Mouse (Mus musculus): ENCODE results near the gene Aqp3. TPM values are rescaled to one million over a fixed set of nuclear protein-coding genes. Genes with fewer than 3 reads are reported as not detected.

Aqp3 gene
- polyA plus RNA-seq, 1 experiment, result not detected

GRCm38 (mm10) chr4:41108717-41109425 is 10.9 kb upstream of the Aqp3 start:
- Histone ChIP-seq H3K27ac (ENCODE audit: insufficient read depth, low read length) (no peak overlapping the region), H3K4me1 (ENCODE audit: control insufficient read depth, insufficient read depth, low read length) (0 out of 2 replicates have a peak, but pooled peaks cover 3% of the 10 kb centered on the region), H3K4me3 (ENCODE audit: insufficient read depth, low read length) (no peak overlapping the region)
- TF ChIP-seq POLR2A (IDR thresholded peaks at IDR 0.05; ENCODE audit: low read depth, low read length) (no peak), CTCF (IDR thresholded peaks at IDR 0.05; ENCODE audit: borderline replicate concordance, insufficient read depth, low read length) (no peak)

- Histone ChIP-seq H3K4me1 (ENCODE audit: control insufficient read depth, insufficient read depth, low read length) (0 out of 2 replicates have a peak, but pooled peaks cover 3% of the 10 kb centered on the region), H3K4me3 (ENCODE audit: insufficient read depth, low read length) (no peak overlapping the region), H3K27ac (ENCODE audit: insufficient read depth, low read length) (no peak overlapping the region)
- TF ChIP-seq CTCF (IDR thresholded peaks at IDR 0.05; ENCODE audit: borderline replicate concordance, insufficient read depth, low read length), result no peak
- TF ChIP-seq POLR2A (IDR thresholded peaks at IDR 0.05; ENCODE audit: low read depth, low read length), result no peak
Observed at GRCm38 (mm10) chr4:41107440-41107839, 9.5 kb upstream of the Aqp3 start.

- Histone ChIP-seq H3K4me1 (ENCODE audit: control insufficient read depth, insufficient read depth, low read length) (0 out of 2 replicates have a peak, but pooled peaks cover 4% of the 10 kb centered on the region), H3K27ac (ENCODE audit: insufficient read depth, low read length) (no peak overlapping the region), H3K4me3 (ENCODE audit: insufficient read depth, low read length) (no peak overlapping the region)
- no peak for TF ChIP-seq POLR2A (IDR thresholded peaks at IDR 0.05; ENCODE audit: low read depth, low read length)
- TF ChIP-seq CTCF (IDR thresholded peaks at IDR 0.05; ENCODE audit: borderline replicate concordance, insufficient read depth, low read length), result no peak
Observed at GRCm38 (mm10) chr4:41102901-41103300, 4.9 kb upstream of the Aqp3 start.

GRCm38 (mm10) chr4:41100986-41101385 is 3.0 kb upstream of the Aqp3 start:
- no peak overlapping the region for H3K27ac ChIP-seq (ENCODE audit: insufficient read depth, low read length)
- no peak overlapping the region for H3K4me3 ChIP-seq (ENCODE audit: insufficient read depth, low read length)
- TF ChIP-seq POLR2A (IDR thresholded peaks at IDR 0.05; ENCODE audit: low read depth, low read length) (no peak), CTCF (IDR thresholded peaks at IDR 0.05; ENCODE audit: borderline replicate concordance, insufficient read depth, low read length) (no peak)
- H3K4me1 ChIP-seq (ENCODE audit: control insufficient read depth, insufficient read depth, low read length), result 0 out of 2 replicates have a peak, but pooled peaks cover 4% of the 10 kb centered on the region

GRCm38 (mm10) chr4:41098577-41098951 is 581 bp upstream of the Aqp3 start:
- no peak overlapping the region for H3K27ac ChIP-seq (ENCODE audit: insufficient read depth, low read length)
- TF ChIP-seq CTCF (IDR thresholded peaks at IDR 0.05; ENCODE audit: borderline replicate concordance, insufficient read depth, low read length) (no peak), POLR2A (IDR thresholded peaks at IDR 0.05; ENCODE audit: low read depth, low read length) (no peak)
- no peak overlapping the region for H3K4me3 ChIP-seq (ENCODE audit: insufficient read depth, low read length)
- 0 out of 2 replicates have a peak, but pooled peaks cover 4% of the 10 kb centered on the region for H3K4me1 ChIP-seq (ENCODE audit: control insufficient read depth, insufficient read depth, low read length)

- TF ChIP-seq POLR2A (IDR thresholded peaks at IDR 0.05; ENCODE audit: low read depth, low read length) (no peak), CTCF (IDR thresholded peaks at IDR 0.05; ENCODE audit: borderline replicate concordance, insufficient read depth, low read length) (no peak)
- Histone ChIP-seq H3K4me3 (ENCODE audit: insufficient read depth, low read length) (no peak overlapping the region), H3K4me1 (ENCODE audit: control insufficient read depth, insufficient read depth, low read length) (0 out of 2 replicates have a peak, but pooled peaks cover 4% of the 10 kb centered on the region), H3K27ac (ENCODE audit: insufficient read depth, low read length) (no peak overlapping the region)
Observed at GRCm38 (mm10) chr4:41097381-41097780, 602 bp downstream of the Aqp3 start.

GRCm38 (mm10) chr4:41096794-41097193 is 1.2 kb downstream of the Aqp3 start:
- no peak for TF ChIP-seq CTCF (IDR thresholded peaks at IDR 0.05; ENCODE audit: borderline replicate concordance, insufficient read depth, low read length)
- Histone ChIP-seq H3K27ac (ENCODE audit: insufficient read depth, low read length) (no peak overlapping the region), H3K4me3 (ENCODE audit: insufficient read depth, low read length) (no peak overlapping the region), H3K4me1 (ENCODE audit: control insufficient read depth, insufficient read depth, low read length) (0 out of 2 replicates have a peak, but pooled peaks cover 4% of the 10 kb centered on the region)

GRCm38 (mm10) chr4:41096169-41096568 is 1.8 kb downstream of the Aqp3 start:
- no peak overlapping the region for H3K27ac ChIP-seq (ENCODE audit: insufficient read depth, low read length)
- H3K4me3 ChIP-seq (ENCODE audit: insufficient read depth, low read length), result no peak overlapping the region
- TF ChIP-seq CTCF (IDR thresholded peaks at IDR 0.05; ENCODE audit: borderline replicate concordance, insufficient read depth, low read length), result no peak
- TF ChIP-seq POLR2A (IDR thresholded peaks at IDR 0.05; ENCODE audit: low read depth, low read length), result no peak
- H3K4me1 ChIP-seq (ENCODE audit: control insufficient read depth, insufficient read depth, low read length), result 0 out of 2 replicates have a peak, but pooled peaks cover 4% of the 10 kb centered on the region

GRCm38 (mm10) chr4:41094361-41094760 is 3.6 kb downstream of the Aqp3 start:
- Histone ChIP-seq H3K27ac (ENCODE audit: insufficient read depth, low read length) (no peak overlapping the region), H3K4me3 (ENCODE audit: insufficient read depth, low read length) (no peak overlapping the region), H3K4me1 (ENCODE audit: control insufficient read depth, insufficient read depth, low read length) (0 out of 2 replicates have a peak, but pooled peaks cover 4% of the 10 kb centered on the region)
- TF ChIP-seq POLR2A (IDR thresholded peaks at IDR 0.05; ENCODE audit: low read depth, low read length), result no peak

GRCm38 (mm10) chr4:41092958-41093357 is 5.0 kb downstream of the Aqp3 start:
- H3K4me1 ChIP-seq (ENCODE audit: control insufficient read depth, insufficient read depth, low read length), result no peaks in the 10 kb centered on the region
- H3K27ac ChIP-seq (ENCODE audit: insufficient read depth, low read length), result no peak overlapping the region
- no peak overlapping the region for H3K4me3 ChIP-seq (ENCODE audit: insufficient read depth, low read length)
- TF ChIP-seq CTCF (IDR thresholded peaks at IDR 0.05; ENCODE audit: borderline replicate concordance, insufficient read depth, low read length) (no peak), POLR2A (IDR thresholded peaks at IDR 0.05; ENCODE audit: low read depth, low read length) (no peak)
